Mouse (Mus musculus) adrenal gland, adult 2 months (tissue): Measurements from ENCODE around the gene Agpat2. TPM values are rescaled to one million over a fixed set of nuclear protein-coding genes. Genes with fewer than 3 reads are reported as not detected.
A peak's percentile ranks its signal among the peaks of the same experiment; 100 is the strongest.

Source experiments
- DNase-seq: peaks from one replicate; pipeline ENCODE4 v3.0.0; 2021
- polyA plus RNA-seq: library from polyadenylated mRNA; depleted of rRNA; stranded (reverse); fragments of >200 nt; gene quantifications from 2 replicates; pipeline ENCODE4 v1.2.3, GENCODE M21; 2012
- total RNA-seq, 2 experiments: library from RNA; stranded (reverse); gene quantifications; 2 replicates each; pipeline ENCODE4 v1.2.3; 2021

The Agpat2 gene
- total and polyA plus RNA-seq, 3 experiments: 469 to 591 (median 584) TPM

DNA sequence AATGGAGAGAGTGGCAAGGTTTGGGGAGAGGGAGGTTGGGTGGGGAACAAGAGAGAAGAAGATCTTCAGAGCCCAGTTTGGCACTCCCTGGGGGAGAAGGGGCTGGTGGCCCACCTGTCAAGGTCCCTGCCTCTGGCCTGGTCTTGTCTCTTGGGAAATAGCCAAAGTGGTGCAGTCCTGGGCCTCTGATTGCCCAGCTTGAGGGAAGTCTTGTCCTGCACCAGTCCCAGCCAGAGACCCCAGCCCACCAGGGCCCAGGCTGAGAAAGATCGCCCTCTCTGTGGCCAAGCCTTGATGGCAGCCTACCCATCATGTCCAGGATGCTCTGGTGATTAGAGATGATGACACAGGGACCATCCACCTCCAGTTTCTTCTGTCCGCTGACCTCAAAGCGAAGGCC is 7.3 kb downstream of the Agpat2 start:
- DNase-seq: no peak

DNA sequence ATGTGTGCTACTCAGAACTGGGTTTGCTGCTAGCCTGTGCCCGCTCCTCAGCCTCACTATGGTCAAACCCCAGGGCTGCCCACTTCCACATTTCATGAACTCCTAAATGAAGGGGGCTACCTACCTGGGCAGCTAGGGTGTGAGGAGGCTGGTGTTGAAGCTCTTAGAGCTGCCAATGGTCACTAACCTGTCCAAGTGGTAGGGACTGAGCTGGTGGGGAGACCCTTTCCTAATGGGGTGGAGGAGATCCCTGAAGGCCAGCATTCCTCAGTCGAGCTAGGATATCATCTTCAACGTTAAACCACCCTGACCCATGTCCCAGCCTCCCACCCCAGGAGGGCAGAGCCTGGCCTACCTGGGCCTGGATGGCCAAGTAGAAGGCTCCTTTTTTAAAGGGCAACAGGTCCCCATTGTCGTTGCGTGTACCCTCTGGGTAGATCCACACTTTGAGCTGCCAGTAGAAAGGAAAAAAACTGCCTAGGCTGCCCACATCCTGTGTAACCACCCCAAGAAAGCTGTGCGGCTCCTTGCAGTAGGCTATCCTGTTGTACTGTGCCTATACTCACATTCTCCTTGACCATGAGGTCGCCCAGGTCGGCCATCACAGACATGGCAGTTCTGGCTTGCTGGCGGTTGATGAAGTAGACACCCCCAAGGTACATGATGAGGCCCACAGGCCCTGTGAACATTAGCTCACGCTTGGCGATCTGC is 8.3 kb downstream of the Agpat2 start:
- DNase-seq: no peak

DNA sequence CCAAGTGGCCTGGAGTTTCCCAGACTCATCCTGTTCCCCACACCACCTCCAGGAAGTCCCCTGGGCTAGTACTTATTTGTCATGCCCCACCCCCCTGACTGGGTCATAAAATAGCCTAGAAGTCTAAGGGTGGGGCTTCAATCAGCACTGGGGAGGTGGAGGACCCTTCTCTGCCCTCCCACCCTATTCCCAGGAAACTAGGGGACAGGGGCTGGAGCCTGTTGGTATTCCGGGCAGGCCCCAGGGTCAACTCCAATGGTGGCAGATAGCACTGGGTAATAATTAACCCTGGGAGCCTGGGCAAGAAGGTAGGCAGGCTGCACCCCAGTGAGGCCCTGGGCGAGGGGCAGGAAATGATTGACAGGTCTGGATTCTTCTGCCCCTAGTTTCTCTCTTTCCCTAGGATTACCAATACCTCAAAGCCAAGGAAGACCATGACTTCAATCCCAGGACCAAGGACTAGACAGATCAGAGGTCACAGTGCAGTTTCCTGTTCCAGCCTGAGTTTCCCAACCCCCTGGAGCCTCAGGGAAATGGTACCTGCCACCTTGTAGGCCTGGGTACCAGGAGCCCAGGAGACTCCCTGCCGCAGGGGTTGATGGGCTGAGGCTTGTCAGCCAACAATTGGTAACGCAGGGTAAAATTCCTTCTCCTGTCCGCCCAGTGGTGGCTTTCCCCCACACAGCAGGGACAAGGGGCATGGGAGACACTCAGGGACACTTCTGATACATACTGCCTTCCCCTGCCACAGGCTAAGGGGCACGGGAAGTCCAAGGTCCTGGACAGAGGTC is 9.1 kb downstream of the Agpat2 start:
- DNase-seq: no peak

- no peak for DNase-seq
These were observed 9.7 kb downstream of the Agpat2 start for GRCm38 (mm10) chr2:26594461-26594933.

DNA sequence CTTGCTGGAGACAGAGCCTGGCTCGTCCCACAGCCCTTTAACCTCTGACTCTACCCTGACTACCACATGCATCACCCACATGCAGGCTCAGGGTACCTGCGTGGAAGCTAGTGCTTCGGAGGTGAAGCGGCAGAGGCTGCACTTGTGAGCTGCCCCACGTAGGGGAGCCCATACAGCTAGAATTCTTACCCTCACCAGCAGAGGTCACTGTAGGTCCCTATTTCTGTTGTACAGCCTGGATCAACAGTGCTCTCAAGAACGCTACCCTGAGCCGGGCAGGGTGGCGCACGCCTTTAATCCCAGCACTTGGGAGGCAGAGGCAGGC is 10.2 kb downstream of the Agpat2 start:
- DNase-seq: peak; percentile 67

- DNase-seq: no peak
These were observed 10.8 kb downstream of the Agpat2 start for GRCm38 (mm10) chr2:26593211-26594021.

DNA sequence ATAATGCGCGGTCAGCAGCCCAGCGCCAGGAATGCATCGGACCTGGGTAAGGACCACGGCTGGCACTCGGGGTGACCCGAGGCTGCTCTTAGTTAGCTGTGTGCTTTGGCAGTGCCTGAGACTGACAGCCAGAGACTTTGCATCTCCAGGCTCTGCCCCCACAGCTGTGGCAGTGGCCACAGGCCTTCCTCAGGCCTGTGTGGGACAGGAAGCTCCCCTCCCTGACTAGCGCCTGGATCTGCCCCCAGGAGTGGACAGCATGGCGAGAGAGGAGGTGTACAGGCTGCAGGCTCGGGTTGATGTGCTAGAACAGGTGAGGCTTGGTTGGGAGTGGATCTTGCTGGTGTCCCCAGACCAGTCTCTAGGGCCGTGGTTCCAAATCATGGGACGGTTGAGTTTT is 12.8 kb downstream of the Agpat2 start:
- DNase-seq: peak; percentile 31

DNA sequence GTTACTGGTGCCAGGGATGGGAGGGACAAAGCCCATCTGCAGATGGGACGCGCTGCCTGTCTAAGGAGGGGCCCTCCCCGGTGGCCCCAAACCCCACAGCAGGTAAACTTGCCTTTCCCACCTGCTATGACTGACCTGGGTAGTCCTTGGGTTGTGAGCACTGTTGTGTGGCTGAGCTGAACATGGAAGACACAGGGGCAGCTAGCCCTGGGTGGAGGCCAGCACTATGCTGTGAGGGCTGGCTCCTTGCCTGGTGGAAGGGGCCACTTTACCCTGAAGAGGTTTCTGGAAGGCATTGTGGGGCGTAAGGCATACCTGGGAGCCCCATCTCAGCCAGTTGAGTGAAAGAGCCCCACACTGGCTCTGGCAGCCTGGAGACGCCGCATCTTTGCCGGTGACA is 13.3 kb downstream of the Agpat2 start:
- peak; percentile 35 for DNase-seq

- peak; percentile 36 for DNase-seq
These were observed 13.9 kb downstream of the Agpat2 start for GRCm38 (mm10) chr2:26590282-26590681.

GRCm38 (mm10) chr2:26589284-26589683 is 14.9 kb downstream of the Agpat2 start:
- no peak for DNase-seq

- peak; percentile 27 for DNase-seq
These were observed 15.6 kb downstream of the Agpat2 start for GRCm38 (mm10) chr2:26588573-26588972.

- no peak for DNase-seq
These were observed 17.2 kb downstream of the Agpat2 start for GRCm38 (mm10) chr2:26587044-26587405.

DNA sequence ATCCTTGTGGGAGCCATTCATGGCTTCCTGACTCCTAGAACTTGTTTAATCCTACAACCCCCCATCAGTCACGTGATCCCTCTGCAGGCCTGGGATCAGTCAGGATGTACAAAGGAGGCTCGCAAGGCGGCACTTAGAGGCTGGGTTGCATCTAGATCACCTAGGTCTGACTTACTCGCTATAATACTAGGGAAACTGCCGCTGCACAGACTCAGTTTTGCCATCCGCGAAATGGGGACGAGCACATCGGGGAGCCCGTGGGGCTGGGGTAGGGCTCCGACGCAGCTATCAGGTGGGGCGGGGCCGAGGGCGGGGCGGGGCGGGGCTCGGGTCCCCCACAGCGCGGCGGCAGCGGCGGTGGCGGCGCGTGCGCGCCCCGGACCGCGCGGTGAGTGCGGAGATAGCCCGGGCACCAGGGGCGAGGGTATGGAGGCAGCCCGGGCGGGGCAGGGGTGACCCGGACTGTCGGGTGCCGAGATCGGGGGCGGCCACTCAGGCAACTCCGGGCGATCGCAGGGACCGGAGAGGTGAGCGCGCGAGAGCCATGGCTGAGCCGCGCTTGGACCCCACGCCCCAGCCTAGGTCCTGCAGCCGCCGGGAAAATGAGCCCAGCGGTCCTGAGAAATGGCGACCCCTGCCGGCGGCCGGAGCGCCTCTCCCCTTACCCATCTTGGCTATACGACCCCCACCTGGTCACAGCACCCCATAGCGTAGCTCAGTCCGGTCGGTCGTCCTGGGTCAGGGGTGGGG is 17.7 kb downstream of the Agpat2 start, which contains the start of gene Gm20532:
Gm20532 (plus strand) TSS at position 346 of the 750 bp plus-strand sequence.
- peak; percentile 76 for DNase-seq

- no peak for DNase-seq
These were observed 18.5 kb downstream of the Agpat2 start for GRCm38 (mm10) chr2:26585713-26586112.

GRCm38 (mm10) chr2:26583640-26584039 is 20.6 kb downstream of the Agpat2 start:
- DNase-seq: peak; percentile 80

GRCm38 (mm10) chr2:26582741-26583140 is 21.5 kb downstream of the Agpat2 start:
- no peak for DNase-seq

DNA sequence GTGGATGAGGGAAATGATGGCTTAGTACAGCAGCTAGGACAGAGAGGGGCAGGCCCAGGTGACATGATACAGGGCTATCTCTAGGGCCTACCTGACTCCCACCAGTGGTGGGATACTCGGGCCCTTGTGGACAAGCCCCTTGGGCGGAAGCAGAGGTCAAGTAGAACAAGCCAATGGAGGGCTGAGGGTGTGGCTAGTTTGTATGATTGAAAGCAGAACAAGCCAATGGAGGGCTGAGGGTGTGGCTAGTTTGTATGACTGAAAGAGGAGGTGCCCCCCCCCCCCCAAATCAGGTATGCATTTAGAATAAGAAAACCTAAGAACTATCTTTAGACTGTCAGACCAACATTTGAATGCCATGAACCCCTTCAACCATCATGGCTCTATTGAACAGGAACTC is 22.0 kb downstream of the Agpat2 start:
- DNase-seq: peak; percentile 52

DNA sequence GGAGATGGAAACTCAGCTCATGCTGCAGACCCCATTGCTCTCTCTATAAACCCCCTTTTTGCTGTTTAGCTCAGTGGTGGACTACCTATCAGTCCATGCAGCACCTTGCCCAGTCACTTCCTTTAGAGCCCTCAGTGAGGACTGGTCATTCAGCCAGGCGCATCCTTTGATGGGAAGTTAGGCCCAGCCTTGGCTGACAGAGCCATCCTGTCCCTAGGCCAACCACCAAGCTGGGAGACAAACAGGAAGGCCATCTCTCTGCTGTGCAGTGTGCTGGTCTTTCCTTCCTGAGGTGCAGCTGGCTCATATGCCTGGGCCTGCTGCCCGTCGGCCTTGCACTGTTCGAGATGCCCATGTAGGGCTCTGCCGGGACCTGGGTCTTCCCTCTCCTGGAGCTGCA is 23.5 kb downstream of the Agpat2 start:
- peak; percentile 50 for DNase-seq

- DNase-seq: no peak
These were observed 24.5 kb downstream of the Agpat2 start, which contains the start of gene Egfl7 for GRCm38 (mm10) chr2:26579714-26580113. Egfl7 (plus strand) TSS chr2:26580014.

DNA sequence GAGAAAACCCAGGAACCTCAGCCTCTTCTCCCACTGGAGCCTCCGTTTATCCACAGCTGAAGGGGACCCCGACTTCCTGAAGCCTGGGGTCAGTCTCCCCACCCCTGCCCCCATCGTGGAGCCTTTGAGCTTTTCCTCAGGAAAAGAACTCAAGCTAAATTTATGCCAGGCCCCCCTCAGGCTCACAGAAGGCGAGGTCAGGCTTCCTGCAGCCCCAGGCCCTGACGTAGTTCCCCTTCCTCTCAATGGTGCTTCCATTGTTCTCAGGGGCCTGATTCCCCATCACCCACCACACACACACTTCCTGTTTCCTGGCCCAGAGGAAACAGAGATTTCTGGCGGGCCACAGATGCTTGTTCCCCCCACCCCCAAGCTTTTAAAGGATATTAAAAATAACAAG is 25.8 kb downstream of the Agpat2 start:
- peak; percentile 72 for DNase-seq

- no peak for DNase-seq
These were observed 27.8 kb downstream of the Agpat2 start for GRCm38 (mm10) chr2:26576462-26576861.

DNA sequence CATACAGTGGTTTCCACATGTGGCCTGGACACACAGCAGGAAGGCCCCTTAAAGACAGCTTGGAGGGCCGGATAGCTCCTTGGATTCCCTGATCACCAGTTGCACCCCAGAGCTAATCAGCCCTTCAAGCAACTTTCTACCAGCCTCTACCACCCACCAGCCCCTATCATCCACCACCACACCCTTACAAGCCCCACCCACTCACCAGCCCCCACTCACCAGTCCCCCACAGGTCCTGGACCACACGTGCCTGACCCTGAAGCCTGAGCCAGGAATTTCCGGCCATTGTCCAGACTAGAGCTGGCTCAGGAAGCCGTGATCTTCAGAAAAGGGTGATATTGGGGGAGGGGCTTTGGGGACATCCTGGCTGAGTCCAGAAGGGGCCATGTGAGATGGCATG is 28.4 kb downstream of the Agpat2 start:
- peak; percentile 74 for DNase-seq
